Mouse (Mus musculus): ENCODE results near the gene Paf1. TPM values are rescaled to one million over a fixed set of nuclear protein-coding genes. Genes with fewer than 3 reads are reported as not detected.
"Not testable (repeated sequence)": the region's sequence is repeated elsewhere in the genome, so short reads cannot be mapped to it uniquely, and the experiment has no call there.

Paf1 gene
- polyA plus RNA-seq, 1 experiment from 2014 or later: 66.8 TPM

DNA sequence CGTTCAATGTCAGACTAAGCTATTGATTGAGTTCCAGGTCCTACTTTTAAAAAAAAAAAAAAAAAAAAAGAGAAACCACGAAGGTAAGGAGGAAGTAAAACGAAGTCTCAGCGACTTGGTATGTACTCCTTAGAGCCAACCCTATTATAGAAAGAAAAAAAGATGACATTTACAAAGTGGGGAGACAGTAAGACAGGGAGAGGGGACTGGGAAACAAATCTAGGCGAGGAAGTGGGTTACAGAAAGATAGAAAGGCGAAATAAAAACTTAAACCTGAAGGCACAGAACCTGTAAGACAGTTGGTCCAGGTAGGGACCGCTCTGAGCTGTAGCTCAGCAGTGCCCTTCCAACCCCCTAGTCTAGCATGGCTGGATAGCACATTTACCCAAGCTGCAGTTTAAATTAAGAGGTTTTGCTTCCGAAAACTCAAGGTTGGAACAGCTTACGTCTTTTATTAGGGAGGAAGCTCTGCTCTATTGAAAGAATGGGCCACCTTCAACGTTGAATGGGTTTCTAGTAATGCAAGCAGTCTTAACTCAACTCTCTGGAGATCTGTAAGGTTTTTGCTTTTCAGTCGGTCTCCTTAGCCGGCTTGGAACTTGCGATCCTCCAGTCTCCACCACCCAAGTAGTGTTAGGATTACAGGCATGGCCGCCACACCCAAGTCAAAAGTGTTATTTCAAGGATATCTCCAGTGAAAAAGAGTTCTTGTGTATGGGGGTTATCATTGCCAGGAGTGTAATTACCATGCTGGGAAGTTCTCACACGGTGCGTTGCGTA lies 12.3 kb upstream of the Paf1 start, which contains the start of gene Zfp36:
Gene Zfp36 (minus strand): TSS at position 17 of the 780 bp plus-strand sequence.
- peaks cover 65% of the 10 kb centered on the region for H3K4me1 ChIP-seq (replicated peaks)
- 42% methylated on average over 17 of the region's 17 CpGs for WGBS
- peak within 1 kb of the TSS; percentile 86 for H3K9ac ChIP-seq
- no peaks in the 10 kb centered on the region for H3K36me3 ChIP-seq
- peak within 1 kb of the TSS; percentile 84 for H3K4me2 ChIP-seq
- H3K9me3 ChIP-seq (replicated peaks): no peaks in the 10 kb centered on the region
- ATAC-seq (replicated peaks; ENCODE audit: insufficient number of reproducible peaks, insufficient read depth, low FRiP score, low read depth): no peak
- peak within 1 kb of the TSS; percentile 98 for H3K27ac ChIP-seq
- peak within 1 kb of the TSS; percentile 79 for H3K4me3 ChIP-seq
- no peaks in the 10 kb centered on the region for H3K27me3 ChIP-seq

DNA sequence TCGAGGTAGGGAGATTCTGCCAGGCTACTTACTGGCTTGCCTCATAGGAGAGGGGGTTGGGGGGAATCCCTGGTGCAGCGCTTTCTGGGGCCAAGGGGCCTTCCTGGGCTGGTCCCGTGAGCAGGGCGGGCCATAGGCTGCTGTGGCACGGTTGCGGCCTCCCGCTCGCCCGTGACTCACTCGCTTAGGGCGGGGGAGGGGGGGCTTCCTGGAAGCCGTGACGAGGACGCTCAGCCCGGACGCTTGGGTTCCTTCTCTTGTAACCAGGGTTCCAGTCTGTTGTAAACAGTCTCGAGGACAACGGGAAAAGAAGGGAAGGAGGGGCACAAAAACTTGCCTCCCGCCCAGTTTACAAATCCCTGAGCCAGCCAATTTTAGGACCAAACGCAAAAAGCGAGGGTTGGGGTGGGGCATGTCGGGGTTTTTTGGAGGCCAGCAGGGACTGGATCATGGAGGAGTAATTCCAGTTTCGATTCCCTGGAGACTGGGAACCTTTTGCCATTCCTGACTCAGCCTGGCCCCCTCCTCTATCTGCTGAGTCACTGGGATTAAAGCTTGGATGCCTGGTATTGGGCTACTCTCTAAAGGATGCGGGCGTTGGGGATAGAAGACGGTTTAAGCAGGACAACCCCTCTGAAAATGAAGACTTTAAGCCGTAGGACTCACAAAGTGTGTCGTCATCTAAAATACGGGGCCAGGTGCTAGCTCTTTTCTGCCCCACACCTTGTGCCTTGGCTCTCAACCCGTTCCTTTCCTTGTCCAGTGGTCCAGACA lies 11.5 kb upstream of the Paf1 start:
- WGBS: 5% methylated on average over 30 of the region's 30 CpGs
- peak; percentile 29 for ATAC-seq (replicated peaks; ENCODE audit: insufficient number of reproducible peaks, insufficient read depth, low FRiP score, low read depth)

DNA sequence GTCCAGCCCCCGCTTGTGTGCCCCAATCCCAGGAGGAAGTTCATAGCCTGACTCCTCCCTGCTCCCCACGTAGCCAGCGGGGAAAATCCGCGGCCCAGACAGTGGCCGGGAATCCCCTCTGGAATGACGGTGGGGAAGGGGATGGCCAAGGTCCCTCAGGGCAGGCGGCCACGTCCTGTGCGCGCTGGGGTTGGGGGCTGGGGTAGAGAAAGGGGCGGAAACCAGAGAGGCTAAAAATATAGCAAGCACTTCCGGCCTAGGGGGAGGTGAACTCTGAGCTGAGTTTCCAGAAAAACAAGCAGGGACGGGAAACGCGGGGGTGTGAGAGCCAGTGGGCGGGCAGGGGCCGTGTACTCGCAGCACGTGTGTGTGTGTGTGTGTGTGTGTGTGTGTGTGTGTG lies 10.8 kb upstream of the Paf1 start:
- WGBS: 0% methylated on average over 20 of the region's 20 CpGs
- Histone ChIP-seq H3K9ac (peak overlapping the region; percentile 62), H3K27ac (peak overlapping the region; percentile 98), H3K4me3 (peak overlapping the region; percentile 41), H3K9me3 (replicated peaks) (no peaks in the 10 kb centered on the region), H3K4me1 (replicated peaks) (peaks cover 58% of the 10 kb centered on the region), H3K4me2 (peak overlapping the region; percentile 68), H3K27me3 (no peaks in the 10 kb centered on the region), H3K36me3 (no peaks in the 10 kb centered on the region)
- ATAC-seq (replicated peaks; ENCODE audit: insufficient number of reproducible peaks, insufficient read depth, low FRiP score, low read depth): peak; percentile 79

More for the DNA sequence above, 11.5 kb upstream of the Paf1 start:
- H3K9me3 ChIP-seq (replicated peaks): no peaks in the 10 kb centered on the region
- H3K36me3 ChIP-seq: no peaks in the 10 kb centered on the region
- H3K4me2 ChIP-seq: peak overlapping the region; percentile 68
- peak overlapping the region; percentile 62 for H3K9ac ChIP-seq
- peak overlapping the region; percentile 41 for H3K4me3 ChIP-seq
- peaks cover 61% of the 10 kb centered on the region for H3K4me1 ChIP-seq (replicated peaks)
- no peaks in the 10 kb centered on the region for H3K27me3 ChIP-seq
- H3K27ac ChIP-seq: peak overlapping the region; percentile 98

DNA sequence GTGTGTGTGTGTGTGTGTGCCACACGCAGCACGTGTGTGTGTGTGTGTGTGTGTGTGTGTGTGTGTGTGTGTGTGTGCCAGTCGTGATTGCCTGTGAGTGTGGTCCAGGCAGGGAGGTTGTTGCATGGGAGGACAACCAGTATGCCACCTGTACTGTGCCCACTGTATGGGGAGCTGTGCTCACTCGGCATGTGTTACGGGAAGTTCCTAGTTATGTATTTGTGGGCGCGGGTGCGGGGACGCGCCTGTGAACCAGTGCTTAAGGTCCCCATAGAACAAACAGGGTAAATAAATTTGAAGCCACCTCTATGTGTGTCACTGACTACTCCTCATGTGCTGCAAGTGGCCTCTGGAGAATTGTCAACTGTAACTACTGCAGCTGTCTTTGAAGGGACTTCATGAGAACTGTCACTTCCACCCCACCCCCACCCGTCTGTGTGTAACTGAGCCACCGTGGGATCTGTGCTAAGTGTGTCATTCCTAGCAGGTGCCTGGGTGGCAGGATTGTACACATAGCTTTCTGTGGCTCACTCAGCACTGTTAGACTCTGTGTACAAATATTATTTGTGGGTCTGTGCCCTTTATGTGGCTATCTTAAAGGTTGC lies 10.3 kb upstream of the Paf1 start:
- ATAC-seq (replicated peaks; ENCODE audit: insufficient number of reproducible peaks, insufficient read depth, low FRiP score, low read depth): no peak
- Histone ChIP-seq H3K4me2 (peak overlapping the region; percentile 68), H3K9me3 (replicated peaks) (no peaks in the 10 kb centered on the region), H3K4me1 (replicated peaks) (peaks cover 53% of the 10 kb centered on the region), H3K4me3 (peak overlapping the region; percentile 41), H3K27me3 (no peaks in the 10 kb centered on the region), H3K27ac (peak overlapping the region; percentile 98), H3K9ac (peak overlapping the region; percentile 38), H3K36me3 (peaks cover 2% of the 10 kb centered on the region; the same call in 1 of the 2 replicates)
- WGBS: 28% methylated on average over 10 of the region's 12 CpGs

DNA sequence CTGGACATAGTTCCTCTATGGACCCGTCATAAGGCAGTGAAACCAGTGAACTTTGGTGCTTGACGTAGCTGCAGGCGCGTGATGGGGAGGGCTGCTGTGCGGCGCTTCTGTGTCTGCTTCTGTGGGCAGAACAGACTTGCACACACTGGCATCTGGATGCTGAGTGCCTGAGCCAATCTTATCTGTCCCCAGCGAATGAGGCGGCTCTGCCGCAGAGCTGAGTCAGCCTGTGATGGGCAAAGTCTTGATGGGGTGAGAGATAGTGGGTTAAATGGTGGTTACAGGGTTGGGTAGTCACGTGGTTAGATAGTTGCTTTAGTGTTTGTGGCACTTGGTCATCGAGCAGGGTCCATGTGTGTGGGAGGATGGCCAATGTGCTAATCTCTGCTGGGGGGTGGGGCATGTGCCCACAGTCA lies 9.8 kb upstream of the Paf1 start:
- WGBS: 13% methylated on average over 11 of the region's 11 CpGs
- ATAC-seq (replicated peaks; ENCODE audit: insufficient number of reproducible peaks, insufficient read depth, low FRiP score, low read depth): peak; percentile 11; the same call in 1 of the 2 replicates
- H3K9ac ChIP-seq: 0 out of 2 replicates have a peak overlapping the region, but pooled peaks have one; percentile 38

DNA sequence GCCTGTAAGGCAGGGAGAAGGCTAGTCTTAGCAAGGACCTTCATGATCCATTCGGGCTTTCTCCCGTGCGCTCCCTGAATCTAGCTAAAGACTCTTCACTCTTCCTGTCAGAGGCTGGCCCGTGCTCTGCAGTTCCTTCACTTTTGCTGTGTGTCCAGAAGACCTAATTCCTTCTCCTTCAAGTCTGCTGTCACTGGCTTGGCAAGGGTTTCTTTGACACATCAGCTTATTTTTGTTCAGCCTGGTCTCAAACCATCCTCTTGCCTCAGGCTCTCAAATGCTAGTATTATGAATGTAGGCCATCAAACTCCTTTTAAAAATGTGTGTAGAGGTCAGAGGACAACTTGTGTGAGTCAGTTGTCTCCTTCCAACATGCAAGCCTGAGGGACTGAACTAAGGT lies 9.1 kb upstream of the Paf1 start:
- 73% methylated on average over 4 of the region's 4 CpGs for whole genome bisulfite sequencing
- Histone ChIP-seq H3K4me1 (replicated peaks) (peaks cover 45% of the 10 kb centered on the region), H3K9me3 (replicated peaks) (no peaks in the 10 kb centered on the region), H3K4me3 (no peak overlapping the region), H3K4me2 (no peak overlapping the region), H3K9ac (no peak overlapping the region), H3K36me3 (peaks cover 9% of the 10 kb centered on the region), H3K27ac (peak overlapping the region; percentile 98), H3K27me3 (no peaks in the 10 kb centered on the region)
- ATAC-seq (replicated peaks; ENCODE audit: insufficient number of reproducible peaks, insufficient read depth, low FRiP score, low read depth): no peak

More for the DNA sequence above, 9.8 kb upstream of the Paf1 start:
- Histone ChIP-seq H3K4me1 (replicated peaks) (peaks cover 47% of the 10 kb centered on the region), H3K4me2 (peak overlapping the region; percentile 68), H3K27ac (peak overlapping the region; percentile 98), H3K36me3 (peaks cover 4% of the 10 kb centered on the region; the same call in 1 of the 2 replicates), H3K9me3 (replicated peaks) (no peaks in the 10 kb centered on the region), H3K27me3 (no peaks in the 10 kb centered on the region), H3K4me3 (peak overlapping the region; percentile 2; the same call in 1 of the 2 replicates)

DNA sequence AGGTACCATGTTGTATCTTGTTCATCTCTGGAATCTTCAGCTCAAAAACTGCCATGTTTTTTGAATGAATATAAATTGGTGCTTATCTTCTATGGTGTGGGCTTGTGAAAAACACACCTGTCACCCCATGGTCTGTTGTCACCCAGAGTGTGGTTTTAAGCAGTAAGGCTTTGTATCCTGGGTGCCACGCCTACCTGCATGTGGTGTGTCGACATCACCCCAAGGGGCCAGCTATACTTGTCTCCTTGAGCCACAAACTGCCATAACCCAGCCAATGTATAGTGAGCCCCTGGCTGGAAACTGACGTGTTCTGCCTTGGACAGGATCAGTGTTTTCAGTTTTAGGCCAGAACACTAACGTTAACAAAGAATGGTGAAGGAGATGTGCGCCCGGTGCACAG lies 8.6 kb upstream of the Paf1 start:
- Histone ChIP-seq H3K27me3 (no peaks in the 10 kb centered on the region), H3K4me2 (no peak overlapping the region), H3K9ac (no peak overlapping the region), H3K27ac (peak overlapping the region; percentile 98), H3K4me3 (no peak overlapping the region), H3K9me3 (replicated peaks) (no peaks in the 10 kb centered on the region), H3K4me1 (replicated peaks) (peaks cover 45% of the 10 kb centered on the region), H3K36me3 (peaks cover 15% of the 10 kb centered on the region)
- WGBS: 75% methylated on average over 6 of the region's 6 CpGs
- ATAC-seq (replicated peaks; ENCODE audit: insufficient number of reproducible peaks, insufficient read depth, low FRiP score, low read depth): no peak

DNA sequence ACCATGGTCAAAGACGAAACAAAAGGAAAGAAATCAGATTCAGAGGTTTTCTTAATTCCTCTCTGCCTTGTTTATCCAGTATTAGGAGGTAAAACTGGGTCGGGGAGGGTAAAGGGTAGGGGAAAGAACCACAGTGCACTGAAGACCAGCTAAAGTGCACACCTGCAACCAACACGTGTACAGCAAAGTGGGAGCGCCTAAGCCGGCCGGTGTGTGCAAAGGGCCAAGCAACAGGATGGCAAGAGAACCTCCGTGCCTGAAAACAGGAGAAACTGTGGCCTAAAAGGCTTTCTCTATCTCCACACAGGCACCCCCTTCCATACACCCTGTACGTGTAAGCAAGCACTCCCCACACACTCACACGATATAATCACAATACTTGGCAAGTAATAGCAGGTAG lies 7.6 kb upstream of the Paf1 start:
- WGBS: 87% methylated on average over 9 of the region's 9 CpGs
- no peak overlapping the region for H3K27ac ChIP-seq
- ATAC-seq (replicated peaks; ENCODE audit: insufficient number of reproducible peaks, insufficient read depth, low FRiP score, low read depth): no peak

DNA sequence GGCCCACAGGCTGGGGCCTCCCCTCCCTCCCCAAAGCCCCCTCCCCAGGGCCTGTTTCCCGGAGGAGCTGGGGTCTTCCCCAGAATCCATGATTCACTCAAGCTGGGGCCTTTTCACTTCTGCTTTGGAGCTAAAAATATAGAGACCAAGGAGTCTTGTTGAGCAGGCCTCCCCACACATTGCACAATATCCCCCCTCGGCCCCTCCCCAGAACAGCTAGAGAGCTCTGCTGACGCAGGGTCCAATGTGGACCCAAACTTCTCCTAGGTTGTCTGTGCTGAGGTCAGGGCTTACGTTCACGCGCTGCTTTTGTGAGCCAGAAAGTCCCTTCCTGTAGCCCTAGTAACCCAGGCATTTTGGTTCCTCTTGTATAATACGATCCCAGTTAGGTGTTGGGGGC lies 6.7 kb upstream of the Paf1 start:
- no peak for ATAC-seq (replicated peaks; ENCODE audit: insufficient number of reproducible peaks, insufficient read depth, low FRiP score, low read depth)
- Histone ChIP-seq H3K36me3 (peaks cover 30% of the 10 kb centered on the region), H3K27ac (peak overlapping the region; percentile 54), H3K4me2 (no peak overlapping the region), H3K4me3 (no peak overlapping the region), H3K4me1 (replicated peaks) (peaks cover 30% of the 10 kb centered on the region), H3K9ac (no peak overlapping the region), H3K9me3 (replicated peaks) (no peaks in the 10 kb centered on the region), H3K27me3 (no peaks in the 10 kb centered on the region)
- 78% methylated on average over 7 of the region's 7 CpGs for WGBS

More for the DNA sequence above, 7.6 kb upstream of the Paf1 start:
- Histone ChIP-seq H3K4me1 (replicated peaks) (peaks cover 38% of the 10 kb centered on the region), H3K9me3 (replicated peaks) (no peaks in the 10 kb centered on the region), H3K27me3 (no peaks in the 10 kb centered on the region), H3K9ac (no peak overlapping the region), H3K36me3 (peaks cover 23% of the 10 kb centered on the region), H3K4me2 (no peak overlapping the region), H3K4me3 (no peak overlapping the region)

DNA sequence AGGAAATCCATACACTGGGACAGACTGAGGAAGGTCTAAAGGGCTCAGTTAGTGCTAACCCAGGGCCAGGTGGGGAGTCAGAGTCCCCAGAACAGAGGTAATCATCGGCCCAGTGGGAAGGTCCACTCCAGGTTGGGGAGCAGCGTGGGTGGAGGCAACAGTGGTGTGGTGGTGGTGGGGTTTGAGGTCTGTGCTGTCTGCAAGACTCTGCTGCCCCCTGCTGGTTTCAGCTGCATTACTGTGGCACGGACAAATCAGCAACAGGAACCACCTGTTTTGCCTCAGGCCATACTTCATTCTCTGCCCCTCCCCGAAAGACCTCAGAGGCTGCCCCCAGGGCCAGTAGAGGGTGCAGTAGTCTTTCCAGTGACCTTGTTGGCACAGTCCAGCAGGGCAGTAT lies 6.3 kb upstream of the Paf1 start:
- Histone ChIP-seq H3K9me3 (replicated peaks) (no peaks in the 10 kb centered on the region), H3K4me3 (no peak overlapping the region), H3K4me1 (replicated peaks) (peaks cover 30% of the 10 kb centered on the region), H3K27me3 (no peaks in the 10 kb centered on the region), H3K4me2 (no peak overlapping the region), H3K9ac (no peak overlapping the region), H3K36me3 (peaks cover 30% of the 10 kb centered on the region), H3K27ac (peak overlapping the region; percentile 54)
- ATAC-seq (replicated peaks; ENCODE audit: insufficient number of reproducible peaks, insufficient read depth, low FRiP score, low read depth): peak; percentile 34
- WGBS: 2% methylated on average over 4 of the region's 4 CpGs

DNA sequence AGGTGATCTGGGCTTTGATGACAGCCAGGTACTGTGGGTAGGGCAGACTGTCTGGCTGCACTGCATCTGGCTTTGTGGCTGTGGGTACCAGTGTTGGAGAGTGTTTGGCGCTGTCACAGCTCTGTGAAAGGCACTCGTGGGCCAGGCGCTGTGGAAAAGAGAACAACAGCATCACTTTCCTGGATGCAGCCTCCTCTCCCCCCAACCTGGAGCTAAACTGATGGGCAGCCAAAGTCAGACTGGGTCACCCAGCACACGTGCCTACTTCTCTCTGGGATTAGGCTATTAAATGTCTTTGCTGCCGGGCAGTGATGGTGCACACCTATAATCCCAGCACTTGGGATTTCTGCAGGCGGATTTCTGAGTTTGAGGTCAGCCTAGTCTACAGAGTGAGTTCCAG lies 5.9 kb upstream of the Paf1 start:
- not testable (repeated sequence) for H3K4me2 ChIP-seq; H3K27me3 ChIP-seq; H3K4me3 ChIP-seq; H3K9ac ChIP-seq; H3K27ac ChIP-seq; H3K9me3 ChIP-seq (replicated peaks); ATAC-seq (replicated peaks; ENCODE audit: insufficient number of reproducible peaks, insufficient read depth, low FRiP score, low read depth)
- peaks cover 30% of the 10 kb centered on the region for H3K4me1 ChIP-seq (replicated peaks)
- H3K36me3 ChIP-seq: peaks cover 30% of the 10 kb centered on the region
- WGBS: 75% methylated on average over 6 of the region's 6 CpGs

Data from heart, embryonic 15.5 days (tissue).